Mouse (Mus musculus) CH12.LX (cell line): ENCODE measurements around the gene Wdr92. TPM values are rescaled to one million over a fixed set of nuclear protein-coding genes. Genes with fewer than 3 reads are reported as not detected.

Experiments used
- DNase-seq: peaks from one replicate; pipeline ENCODE4 v3.0.0-alpha.2; 2013; ENCODE audit errors: extremely low read depth
- H3K27ac ChIP-seq: 2 replicates; pipeline ENCODE4 v1.5.1; 2012; ENCODE audit warnings: low read depth, mild to moderate bottlenecking, control low read depth, moderate library complexity; ENCODE audit not compliant: insufficient read depth
- H3K27me3 ChIP-seq: replicated peaks from 2 replicates; pipeline ENCODE3; 2012; ENCODE audit warnings: inconsistent platforms
- H3K36me3 ChIP-seq, 2 experiments: replicated peaks in 1 of 2; 2 replicates each; pipeline versions ENCODE3 to v1.6.1; 2012; ENCODE audit warnings: inconsistent platforms in 1 of 2, low read length in 1 of 2, mild to moderate bottlenecking in 1 of 2, mixed read lengths in 1 of 2, moderate library complexity in 1 of 2; ENCODE audit not compliant: control insufficient read depth in 1 of 2, insufficient read depth in 1 of 2
- H3K4me1 ChIP-seq, 2 experiments: 2 replicates each; pipeline ENCODE4 v1.6.1; 2012; ENCODE audit warnings: inconsistent platforms in 1 of 2, moderate library complexity in 1 of 2; ENCODE audit not compliant: insufficient read depth in 2 of 2, control insufficient read depth in 1 of 2
- H3K4me2 ChIP-seq: 2 replicates; pipeline ENCODE4 v1.6.1; 2012; ENCODE audit warnings: low read depth, mild to moderate bottlenecking, control low read depth; ENCODE audit not compliant: poor library complexity, insufficient read depth, severe bottlenecking
- H3K4me3 ChIP-seq, 3 experiments: fragments of 150-350 bp in 1 of 3; sonication (generic) in 1 of 3; replicated peaks in 1 of 3; 2 replicates each; pipeline versions ENCODE3 to v1.5.1; 2011 to 2012; ENCODE audit warnings: low read depth in 2 of 3, low read length in 2 of 3, mild to moderate bottlenecking in 2 of 3, moderate library complexity in 2 of 3, control low read depth in 1 of 3, improper control_type of control experiment in 1 of 3, inconsistent platforms in 1 of 3, mixed read lengths in 1 of 3; ENCODE audit not compliant: poor library complexity in 1 of 3
- H3K79me2 ChIP-seq: replicated peaks from 2 replicates; pipeline ENCODE4 v1.6.1; 2012; ENCODE audit warnings: mild to moderate bottlenecking, moderate library complexity; ENCODE audit not compliant: control insufficient read depth, poor library complexity, insufficient read depth, severe bottlenecking; ENCODE audit errors: extremely low read depth
- H3K9ac ChIP-seq: 2 replicates; pipeline ENCODE4 v1.6.1; 2012; ENCODE audit warnings: low read depth, mild to moderate bottlenecking, control low read depth, moderate library complexity; ENCODE audit not compliant: insufficient read depth
- H3K9me3 ChIP-seq: replicated peaks from 2 replicates; pipeline ENCODE3; 2012; ENCODE audit warnings: low read length, inconsistent platforms, mixed read lengths
- BHLHE40 ChIP-seq: IDR thresholded peaks from 2 replicates; pipeline ENCODE4 v1.6.1; 2011; ENCODE audit warnings: mild to moderate bottlenecking, low read depth, low read length, improper control_type of control experiment
- CHD1 ChIP-seq: IDR thresholded peaks from 2 replicates; pipeline ENCODE4 v1.6.1; 2012; ENCODE audit warnings: low read depth, low read length, improper control_type of control experiment, inconsistent platforms
- CHD2 ChIP-seq: IDR thresholded peaks from 2 replicates; pipeline ENCODE4 v1.6.1; 2011; ENCODE audit warnings: low read length, improper control_type of control experiment
- E2F4 ChIP-seq: IDR thresholded peaks from 2 replicates; pipeline ENCODE4 v1.6.1; 2011; ENCODE audit warnings: low read depth, low read length, improper control_type of control experiment; ENCODE audit not compliant: insufficient replicate concordance
- ELF1 ChIP-seq: IDR thresholded peaks from 2 replicates; pipeline ENCODE4 v1.6.1; 2014; ENCODE audit warnings: low read depth, mild to moderate bottlenecking, inconsistent platforms, low read length, improper control_type of control experiment
- EP300 ChIP-seq: IDR thresholded peaks from 2 replicates; pipeline ENCODE4 v1.6.1; 2011; ENCODE audit warnings: low read length, improper control_type of control experiment
- IRF4 ChIP-seq: IDR thresholded peaks from 2 replicates; pipeline ENCODE4 v1.6.1; 2014; ENCODE audit warnings: low read depth, mild to moderate bottlenecking, inconsistent platforms, low read length, improper control_type of control experiment
- JUND ChIP-seq: conservative IDR thresholded peaks from 2 replicates; pipeline ENCODE4 v1.6.1; 2011; ENCODE audit warnings: low read depth, low read length, improper control_type of control experiment
- KAT2A ChIP-seq: IDR thresholded peaks from 2 replicates; pipeline ENCODE4 v1.6.1; 2012; ENCODE audit warnings: low read length, improper control_type of control experiment, inconsistent platforms; ENCODE audit not compliant: insufficient replicate concordance
- MAFK ChIP-seq: IDR thresholded peaks from 2 replicates; pipeline ENCODE4 v1.6.1; 2011; ENCODE audit warnings: low read length, improper control_type of control experiment; ENCODE audit not compliant: insufficient replicate concordance
- MAX ChIP-seq: IDR thresholded peaks from 2 replicates; pipeline ENCODE4 v1.6.1; 2011; ENCODE audit warnings: low read length, improper control_type of control experiment
- MAZ ChIP-seq: IDR thresholded peaks from 2 replicates; pipeline ENCODE4 v1.6.1; 2012; ENCODE audit warnings: low read depth, mild to moderate bottlenecking, inconsistent platforms, low read length, improper control_type of control experiment, moderate library complexity
- MYC ChIP-seq: IDR thresholded peaks from 2 replicates; pipeline ENCODE4 v1.6.1; 2011; ENCODE audit warnings: low read depth, mild to moderate bottlenecking, improper control_type of control experiment, low read length
- NELFE ChIP-seq: IDR thresholded peaks from 2 replicates; pipeline ENCODE4 v1.6.1; 2011; ENCODE audit warnings: low read depth, low read length, improper control_type of control experiment
- NRF1 ChIP-seq: IDR thresholded peaks from 2 replicates; pipeline ENCODE4 v1.6.1; 2014; ENCODE audit warnings: low read depth, mild to moderate bottlenecking, inconsistent platforms, low read length, improper control_type of control experiment, moderate library complexity
- POLR2A ChIP-seq: IDR thresholded peaks from 2 replicates; pipeline ENCODE4 v1.6.1; 2011; ENCODE audit warnings: low read depth, mild to moderate bottlenecking, improper control_type of control experiment, low read length
- SMC3 ChIP-seq: IDR thresholded peaks from 2 replicates; pipeline ENCODE4 v1.6.1; 2011; ENCODE audit warnings: low read depth, low read length, improper control_type of control experiment
- TCF12 ChIP-seq: IDR thresholded peaks from 2 replicates; pipeline ENCODE4 v1.6.1; 2014; ENCODE audit warnings: low read depth, mild to moderate bottlenecking, inconsistent platforms, low read length, improper control_type of control experiment
- USF1 ChIP-seq: IDR thresholded peaks from 2 replicates; pipeline ENCODE4 v1.6.1; 2014; ENCODE audit warnings: low read depth, mild to moderate bottlenecking, inconsistent platforms, low read length, improper control_type of control experiment
- USF2 ChIP-seq: conservative IDR thresholded peaks from 2 replicates; pipeline ENCODE4 v1.6.1; 2011; ENCODE audit warnings: low read depth, low read length, improper control_type of control experiment
- ZC3H11A ChIP-seq: IDR thresholded peaks from 2 replicates; pipeline ENCODE4 v1.6.1; 2012; ENCODE audit warnings: low read depth, mild to moderate bottlenecking, inconsistent platforms, low read length, improper control_type of control experiment
- ZKSCAN1 ChIP-seq: IDR thresholded peaks from 2 replicates; pipeline ENCODE4 v1.6.1; 2012; ENCODE audit warnings: low read depth, inconsistent platforms, low read length, improper control_type of control experiment, borderline replicate concordance
- ZMIZ1 ChIP-seq: IDR thresholded peaks from 2 replicates; pipeline ENCODE4 v1.6.1; 2012; ENCODE audit warnings: low read depth, mild to moderate bottlenecking, inconsistent platforms, low read length, improper control_type of control experiment
- ZNF384 ChIP-seq: IDR thresholded peaks from 2 replicates; pipeline ENCODE4 v1.6.1; 2012; ENCODE audit warnings: low read depth, low read length, improper control_type of control experiment, inconsistent platforms
- dilution Hi-C: fragments of 300-500 bp; cut with MboI; formaldehyde crosslinking; loops from 2 replicates; pipeline ENCODE4 v1.14.3; 2020; ENCODE audit warnings: low sequenced_read_pairs; ENCODE audit not compliant: extremely low pct_unique_long_range_greater_than_20kb, extremely low pct_ligation_motif_present
- in situ Hi-C: fragments of 300-500 bp; cut with MboI; formaldehyde crosslinking; loops from 3 replicates; pipeline ENCODE4 v1.14.3; 2019; ENCODE audit warnings: low sequenced_read_pairs, low pct_ligation_motif_present, low pct_unique_long_range_greater_than_20kb, mixed read lengths
- polyA plus RNA-seq: library from polyadenylated mRNA; unstranded; fragments of >175 nt; gene quantifications from 2 replicates; pipeline ENCODE4 v1.2.1, GENCODE M21; 2012; ENCODE audit warnings: low read depth; ENCODE audit not compliant: insufficient read length
- total RNA-seq, 2 experiments: library from RNA; depleted of rRNA; stranded (reverse); fragments of 300-350 nt in 1 of 2; fragments of >200 nt in 1 of 2; gene quantifications; 2 replicates each; pipeline ENCODE4 v1.2.3; 2012 to 2014

Wdr92 gene
- total and polyA plus RNA-seq, 3 experiments: 35.8 to 66.1 (median 38.6) TPM

DNA sequence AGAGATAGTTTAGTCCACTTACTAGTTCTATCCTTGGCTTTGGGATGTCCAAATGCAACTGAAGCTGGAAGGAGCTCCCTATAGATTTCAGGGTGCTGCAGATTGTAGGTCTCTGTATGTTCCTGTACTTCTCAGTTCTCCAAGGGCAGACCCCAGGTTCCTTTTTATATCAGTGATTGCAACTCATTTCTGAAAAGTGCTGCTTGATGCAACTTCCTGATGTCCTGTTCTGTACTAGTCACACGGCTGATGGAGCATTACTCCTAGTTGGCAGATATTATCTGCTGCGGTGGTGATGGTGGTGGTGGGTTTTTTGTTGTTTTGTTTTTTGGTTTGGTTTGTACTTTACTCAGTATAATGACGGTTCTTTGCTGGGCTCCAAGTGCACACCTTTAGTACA, 1.2 kb upstream of the Wdr92 start:
- peak; percentile 42 for DNase-seq
- Histone ChIP-seq H3K4me1 (peaks cover 5 to 80% of the 10 kb centered on the region in 2 experiments; a peak in 3 of 4 replicates), H3K9ac (no peak overlapping the region), H3K36me3 (peaks cover 0 to 22% of the 10 kb centered on the region in 2 experiments), H3K4me2 (no peak overlapping the region), H3K27ac (no peak overlapping the region), H3K79me2 (peaks cover 39% of the 10 kb centered on the region), H3K27me3 (no peaks in the 10 kb centered on the region), H3K4me3 (no peak overlapping the region), H3K9me3 (peaks cover 6% of the 10 kb centered on the region)
- in situ Hi-C loops (no loop called here), dilution Hi-C loops (no loop called here)
- TF ChIP-seq IRF4 (peak; percentile 48; the same call in 1 of the 2 replicates), EP300 (peak; percentile 38; the same call in 1 of the 2 replicates), E2F4 (no peak)

DNA sequence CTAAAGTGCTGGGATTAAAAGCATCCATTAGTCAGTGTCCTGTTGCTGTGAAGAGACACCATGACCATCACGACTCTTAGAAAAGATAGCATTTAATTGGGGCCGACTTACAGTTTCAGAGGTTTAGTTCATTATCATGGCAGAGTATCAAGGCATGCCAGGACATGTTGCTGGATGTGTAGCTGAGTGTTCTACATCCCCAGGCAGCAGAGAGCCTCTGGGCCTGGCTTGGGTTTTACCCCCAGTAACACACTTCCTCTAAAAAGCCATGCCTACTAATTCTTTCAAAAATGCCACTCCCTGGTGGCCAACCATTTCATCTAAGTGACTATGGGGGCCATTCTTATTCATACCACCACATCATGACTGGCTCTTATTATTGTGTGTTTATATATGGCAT, 1.3 kb downstream of the Wdr92 start:
- no peak overlapping the region for H3K9ac ChIP-seq
- H3K27me3 ChIP-seq: no peaks in the 10 kb centered on the region
- H3K36me3 ChIP-seq: peaks cover 0 to 32% of the 10 kb centered on the region in 2 experiments
- TF ChIP-seq POLR2A (0 out of 2 replicates have a peak, but pooled peaks have one; percentile 29), MYC (no peak), ZC3H11A (no peak), BHLHE40 (no peak; the same call in 1 of the 2 replicates), USF1 (no peak), CHD1 (peak; percentile 96), E2F4 (no peak), MAFK (no peak), ELF1 (0 out of 2 replicates have a peak, but pooled peaks have one; percentile 18), CHD2 (no peak), ZMIZ1 (no peak), IRF4 (peak; percentile 42; the same call in 1 of the 2 replicates)
- dilution Hi-C loops: no loop called here
- in situ Hi-C loops: no loop called here
- no peak overlapping the region for H3K4me2 ChIP-seq
- peaks cover 20% of the 10 kb centered on the region for H3K79me2 ChIP-seq
- peaks cover 6% of the 10 kb centered on the region for H3K9me3 ChIP-seq
- peaks cover 5 to 86% of the 10 kb centered on the region in 2 experiments; a peak in 3 of 4 replicates for H3K4me1 ChIP-seq
- DNase-seq: peak; percentile 78
- no peak overlapping the region for H3K27ac ChIP-seq
- no peak overlapping the region for H3K4me3 ChIP-seq

- DNase-seq: no peak
- Histone ChIP-seq H3K4me2 (no peak overlapping the region), H3K4me1 (peaks cover 7 to 94% of the 10 kb centered on the region in 2 experiments; a peak in 3 of 4 replicates), H3K9ac (no peak overlapping the region), H3K79me2 (peaks cover 11% of the 10 kb centered on the region), H3K27me3 (no peaks in the 10 kb centered on the region), H3K27ac (no peak overlapping the region), H3K4me3 (no peak overlapping the region), H3K36me3 (peaks cover 2 to 52% of the 10 kb centered on the region in 2 experiments), H3K9me3 (peaks cover 6% of the 10 kb centered on the region)
- dilution Hi-C loops (no loop called here), in situ Hi-C loops (no loop called here)
- TF ChIP-seq ZC3H11A (no peak), JUND (no peak), SMC3 (no peak), MYC (no peak), MAFK (no peak), MAX (no peak), USF1 (no peak), ZKSCAN1 (no peak), ZNF384 (no peak), TCF12 (no peak), CHD1 (no peak), USF2 (no peak), KAT2A (no peak), ZMIZ1 (no peak), POLR2A (no peak), NRF1 (no peak), NELFE (no peak), MAZ (no peak)
Measured at GRCm38 (mm10) chr11:17187649-17188048, 5.7 kb downstream of the Wdr92 start.
